8 mouse cellular contexts compared by ENCODE assay signal in the genomic region with DNA sequence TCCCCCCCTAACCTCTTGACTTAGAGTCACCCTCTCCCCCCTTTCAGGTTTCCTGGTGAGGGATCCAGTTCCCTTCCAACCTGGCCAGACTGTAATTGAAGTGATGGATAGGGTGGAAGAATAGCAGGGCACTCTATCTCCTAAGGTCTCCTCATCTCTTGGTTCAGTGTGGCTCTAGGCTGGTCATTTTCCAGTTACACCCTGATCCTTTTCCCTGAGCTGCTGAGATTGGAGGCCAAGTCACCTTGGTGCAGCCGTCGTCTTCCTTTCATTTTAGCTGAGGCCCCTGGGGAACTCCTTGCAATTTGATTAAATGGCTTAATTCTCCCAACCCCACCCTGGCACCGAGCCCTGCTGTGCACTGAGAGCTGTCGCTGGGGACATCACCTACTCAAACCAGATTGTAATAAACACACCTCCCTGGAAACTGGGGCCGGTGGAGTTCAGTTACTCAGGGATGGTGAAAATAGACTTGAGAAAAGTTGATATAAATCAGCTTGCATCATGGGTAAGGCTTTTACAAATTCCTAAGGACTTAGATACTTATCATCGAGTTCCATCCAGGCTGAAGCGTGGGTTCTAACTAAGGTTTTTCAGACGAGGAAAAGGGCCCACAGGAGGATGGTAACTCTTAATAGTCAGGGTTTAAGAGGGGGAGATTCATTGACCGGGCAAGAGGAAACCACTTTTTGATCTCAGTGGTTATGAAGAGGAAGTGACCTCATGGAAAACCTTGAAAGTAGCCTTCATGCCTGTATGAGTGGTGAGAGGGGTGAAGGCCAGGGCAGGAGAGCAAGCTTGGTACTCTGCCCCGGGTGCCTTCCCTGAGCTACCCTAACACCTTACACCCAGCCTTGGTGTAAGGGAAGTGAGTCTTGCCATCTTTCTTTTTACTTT. TPM values are rescaled to one million over a fixed set of nuclear protein-coding genes. Genes with fewer than 3 reads are reported as not detected.
DNase-seq lines count a peak whose midpoint lies in the region; ATAC-seq lines count a peak whose summit lies in the region.

No protein-coding gene starts in this region.

- peak overlapping the region; percentile 43; the same call in 1 of the 2 replicates for H3K9ac ChIP-seq in lung, embryonic 16.5 days (ENCODE audit: low read length)
- H3K9ac ChIP-seq in embryonic facial prominence, embryonic 13.5 days: no peak overlapping the region
- H3K9ac ChIP-seq in kidney, embryonic 14.5 days (ENCODE audit: low read depth, low read length): 0 out of 2 replicates have a peak overlapping the region, but pooled peaks have one; percentile 4
- no peak overlapping the region for H3K9ac ChIP-seq in neural tube, embryonic 15.5 days (replicated peaks)

- H3K4me3 ChIP-seq in lung, embryonic 16.5 days (ENCODE audit: low read length): peak overlapping the region; percentile 65
- peak overlapping the region; percentile 49; the same call in 1 of the 2 replicates for H3K4me3 ChIP-seq in embryonic facial prominence, embryonic 13.5 days
- peak overlapping the region; percentile 52 for H3K4me3 ChIP-seq in kidney, embryonic 14.5 days (ENCODE audit: low read length)
- H3K4me3 ChIP-seq in neural tube, embryonic 15.5 days (replicated peaks): no peak overlapping the region

- 27% methylated on average over 10 of the region's 10 CpGs for WGBS in lung, embryonic 16.5 days
- WGBS in embryonic facial prominence, embryonic 13.5 days: 35% methylated on average over 10 of the region's 10 CpGs
- 30% methylated on average over 10 of the region's 10 CpGs for WGBS in kidney, embryonic 14.5 days
- 48% methylated on average over 10 of the region's 10 CpGs for WGBS in neural tube, embryonic 15.5 days

- ATAC-seq in lung, embryonic 16.5 days (ENCODE audit: low read depth): no peak
- no peak for ATAC-seq in embryonic facial prominence, embryonic 13.5 days (ENCODE audit: insufficient number of reproducible peaks, insufficient read depth, low FRiP score, low TSS enrichment, low read depth)
- peak; percentile 51 for ATAC-seq in kidney, embryonic 14.5 days (ENCODE audit: low FRiP score, low TSS enrichment)
- ATAC-seq in neural tube, embryonic 15.5 days (ENCODE audit: low FRiP score): 0 out of 2 replicates have a peak, but pooled peaks have one; percentile 34

- no peak for DNase-seq in lung, postnatal 4 days
- no peak for DNase-seq in right cerebral cortex, postnatal 25 days
- DNase-seq in thymus, postnatal 36 days: no peak
- no peak for DNase-seq in gastrocnemius, adult 8-10 months (ENCODE audit: low spot score in 2 of 2)

- H3K9me3 ChIP-seq in lung, embryonic 16.5 days (ENCODE audit: control insufficient read depth, low read length): no peaks in the 10 kb centered on the region
- H3K9me3 ChIP-seq in embryonic facial prominence, embryonic 13.5 days: no peaks in the 10 kb centered on the region
- H3K9me3 ChIP-seq in kidney, embryonic 14.5 days (ENCODE audit: control insufficient read depth, low read length): no peaks in the 10 kb centered on the region
- H3K9me3 ChIP-seq in neural tube, embryonic 15.5 days (replicated peaks): no peaks in the 10 kb centered on the region

- H3K36me3 ChIP-seq in lung, embryonic 16.5 days (ENCODE audit: control insufficient read depth, insufficient read depth, low read length): no peaks in the 10 kb centered on the region
- H3K36me3 ChIP-seq in embryonic facial prominence, embryonic 13.5 days: no peaks in the 10 kb centered on the region
- H3K36me3 ChIP-seq in kidney, embryonic 14.5 days (ENCODE audit: control insufficient read depth, insufficient read depth, low read length): no peaks in the 10 kb centered on the region
- no peaks in the 10 kb centered on the region for H3K36me3 ChIP-seq in neural tube, embryonic 15.5 days

- peaks cover 15% of the 10 kb centered on the region for H3K4me1 ChIP-seq in lung, embryonic 16.5 days (replicated peaks; ENCODE audit: control insufficient read depth, insufficient read depth, low read length)
- peaks cover 15% of the 10 kb centered on the region for H3K4me1 ChIP-seq in embryonic facial prominence, embryonic 13.5 days
- peaks cover 3% of the 10 kb centered on the region; the same call in 1 of the 2 replicates for H3K4me1 ChIP-seq in kidney, embryonic 14.5 days (ENCODE audit: control insufficient read depth, insufficient read depth, low read length)
- peaks cover 12% of the 10 kb centered on the region for H3K4me1 ChIP-seq in neural tube, embryonic 15.5 days

- H3K27me3 ChIP-seq in lung, embryonic 16.5 days (ENCODE audit: control insufficient read depth, insufficient read depth, low read depth, low read length): peaks cover 2% of the 10 kb centered on the region; the same call in 1 of the 2 replicates
- peaks cover 32% of the 10 kb centered on the region for H3K27me3 ChIP-seq in embryonic facial prominence, embryonic 13.5 days
- no peaks in the 10 kb centered on the region for H3K27me3 ChIP-seq in kidney, embryonic 14.5 days (ENCODE audit: control insufficient read depth, insufficient read depth, low read length)
- peaks cover 31% of the 10 kb centered on the region for H3K27me3 ChIP-seq in neural tube, embryonic 15.5 days (replicated peaks)

- peak overlapping the region; percentile 79 for H3K4me2 ChIP-seq in lung, embryonic 16.5 days (ENCODE audit: low read depth, low read length)
- H3K4me2 ChIP-seq in embryonic facial prominence, embryonic 13.5 days: peak overlapping the region; percentile 86
- H3K4me2 ChIP-seq in kidney, embryonic 14.5 days (replicated peaks; ENCODE audit: low read depth, low read length): peak overlapping the region; percentile 67
- 0 out of 2 replicates have a peak overlapping the region, but pooled peaks have one; percentile 80 for H3K4me2 ChIP-seq in neural tube, embryonic 15.5 days

- H3K27ac ChIP-seq in lung, embryonic 16.5 days (ENCODE audit: low read length): peak overlapping the region; percentile 56
- no peak overlapping the region for H3K27ac ChIP-seq in embryonic facial prominence, embryonic 13.5 days
- peak overlapping the region; percentile 20; the same call in 1 of the 2 replicates for H3K27ac ChIP-seq in kidney, embryonic 14.5 days (ENCODE audit: low read depth, low read length)
- H3K27ac ChIP-seq in neural tube, embryonic 15.5 days (replicated peaks): no peak overlapping the region

RNA-seq across cellular contexts. Expression of gene Bspry, which starts 1.1 kb away (rescaled TPM):
- polyA plus RNA-seq in lung, embryonic 16.5 days (2015; fragmentation: Nextera tagmentation; extraction: Ambion mirVana): 47.9 and 59.2 TPM in 2 replicates
- 5.4 and 5.5 TPM in 2 replicates for polyA plus RNA-seq in embryonic facial prominence, embryonic 13.5 days (2015; fragmentation: Nextera tagmentation; extraction: Ambion mirVana)
- polyA plus RNA-seq in kidney, embryonic 14.5 days (2014; fragmentation: Nextera tagmentation; extraction: Ambion mirVana): 16.8 and 25.8 TPM in 2 replicates
- polyA plus RNA-seq in neural tube, embryonic 15.5 days (2015; fragmentation: Nextera tagmentation; extraction: Ambion mirVana): 0.67 and 5.3 TPM in 2 replicates
- total RNA-seq in gastrocnemius, adult 8-10 months (2022): not detected

RNA-seq across cellular contexts. Expression of gene Wdr31, which starts 10.3 kb away (rescaled TPM):
- 12.4 and 13.3 TPM in 2 replicates for polyA plus RNA-seq in lung, embryonic 16.5 days (2015; fragmentation: Nextera tagmentation; extraction: Ambion mirVana)
- polyA plus RNA-seq in embryonic facial prominence, embryonic 13.5 days (2015; fragmentation: Nextera tagmentation; extraction: Ambion mirVana): 7.6 and 8.0 TPM in 2 replicates
- polyA plus RNA-seq in kidney, embryonic 14.5 days (2014; fragmentation: Nextera tagmentation; extraction: Ambion mirVana): 11.6 and 12.6 TPM in 2 replicates
- polyA plus RNA-seq in neural tube, embryonic 15.5 days (2015; fragmentation: Nextera tagmentation; extraction: Ambion mirVana): 12.5 and 13.3 TPM in 2 replicates
- total RNA-seq in gastrocnemius, adult 8-10 months (2022): under 1 TPM; 0.13 to 0.72 (median 0.45) TPM

RNA-seq across cellular contexts. Expression of gene Hdhd3, which starts 22.3 kb away (rescaled TPM):
- polyA plus RNA-seq in lung, embryonic 16.5 days (2015; fragmentation: Nextera tagmentation; extraction: Ambion mirVana): 19.1 and 20.9 TPM in 2 replicates
- polyA plus RNA-seq in embryonic facial prominence, embryonic 13.5 days (2015; fragmentation: Nextera tagmentation; extraction: Ambion mirVana): 11.2 and 11.7 TPM in 2 replicates
- polyA plus RNA-seq in kidney, embryonic 14.5 days (2014; fragmentation: Nextera tagmentation; extraction: Ambion mirVana): 16.4 and 16.8 TPM in 2 replicates
- 12.6 and 13.4 TPM in 2 replicates for polyA plus RNA-seq in neural tube, embryonic 15.5 days (2015; fragmentation: Nextera tagmentation; extraction: Ambion mirVana)
- 1 to 10 TPM in 3 of 4 experiments, under 1 TPM in 1; 0.40 to 1.8 (median 1.3) TPM for total RNA-seq in gastrocnemius, adult 8-10 months (2022)

RNA-seq across cellular contexts. Expression of gene Alad, which starts 38.8 kb away (rescaled TPM):
- polyA plus RNA-seq in lung, embryonic 16.5 days (2015; fragmentation: Nextera tagmentation; extraction: Ambion mirVana): 141 and 168 TPM in 2 replicates
- polyA plus RNA-seq in embryonic facial prominence, embryonic 13.5 days (2015; fragmentation: Nextera tagmentation; extraction: Ambion mirVana): 67.5 and 69.8 TPM in 2 replicates
- polyA plus RNA-seq in kidney, embryonic 14.5 days (2014; fragmentation: Nextera tagmentation; extraction: Ambion mirVana): 107 and 108 TPM in 2 replicates
- polyA plus RNA-seq in neural tube, embryonic 15.5 days (2015; fragmentation: Nextera tagmentation; extraction: Ambion mirVana): 69.2 and 74.9 TPM in 2 replicates
- 10 to 100 TPM; 26.1 to 36.7 (median 30.3) TPM for total RNA-seq in gastrocnemius, adult 8-10 months (2022)

RNA-seq across cellular contexts. Expression of gene Pole3, which starts 43.9 kb away (rescaled TPM):
- 79.9 and 83.8 TPM in 2 replicates for polyA plus RNA-seq in lung, embryonic 16.5 days (2015; fragmentation: Nextera tagmentation; extraction: Ambion mirVana)
- 94.5 and 99.0 TPM in 2 replicates for polyA plus RNA-seq in embryonic facial prominence, embryonic 13.5 days (2015; fragmentation: Nextera tagmentation; extraction: Ambion mirVana)
- polyA plus RNA-seq in kidney, embryonic 14.5 days (2014; fragmentation: Nextera tagmentation; extraction: Ambion mirVana): 89.5 and 104 TPM in 2 replicates
- polyA plus RNA-seq in neural tube, embryonic 15.5 days (2015; fragmentation: Nextera tagmentation; extraction: Ambion mirVana): 52.0 and 60.9 TPM in 2 replicates
- 10 to 100 TPM; 14.1 to 18.1 (median 15.1) TPM for total RNA-seq in gastrocnemius, adult 8-10 months (2022)

Comparison
In these comparisons a context has a peak if more than half of its experiments do, and no peak if none do; other contexts are left out.
1. ATAC-seq: peak in kidney, embryonic 14.5 days (single experiment) and neural tube, embryonic 15.5 days (single experiment); none in lung, embryonic 16.5 days (single experiment) and embryonic facial prominence, embryonic 13.5 days (single experiment).
2. H3K27ac ChIP-seq: peak in lung, embryonic 16.5 days (single experiment) and kidney, embryonic 14.5 days (single experiment); none in embryonic facial prominence, embryonic 13.5 days (single experiment) and neural tube, embryonic 15.5 days (single experiment).
3. H3K9ac ChIP-seq: peak in lung, embryonic 16.5 days (single experiment) and kidney, embryonic 14.5 days (single experiment); none in embryonic facial prominence, embryonic 13.5 days (single experiment) and neural tube, embryonic 15.5 days (single experiment).
4. Peak in every context shown above with its lines, with median percentiles within 50 percentile points of each other: H3K4me2 ChIP-seq.